Mouse (Mus musculus): ENCODE data around the gene Rgs16. TPM values are rescaled to one million over a fixed set of nuclear protein-coding genes. Genes with fewer than 3 reads are reported as not detected.

Gene Rgs16
- total and polyA plus RNA-seq, 3 experiments = not detected

- no peaks in the 10 kb centered on the region for H3K36me3 ChIP-seq (replicated peaks)
- no peak for DNase-seq (ENCODE audit: low spot score)
- ATAC-seq (ENCODE audit: extremely low read depth, insufficient number of reproducible peaks, low FRiP score, poor library complexity, severe bottlenecking) = no peak
- peaks cover 4% of the 10 kb centered on the region; the same call in 1 of the 2 replicates for H3K4me1 ChIP-seq (ENCODE audit: insufficient read depth, low read depth, low read length)
- H3K4me3 ChIP-seq (ENCODE audit: low read depth, low read length) = no peak overlapping the region
- H3K27me3 ChIP-seq (ENCODE audit: insufficient read depth, low read length) = peaks cover 10% of the 10 kb centered on the region; the same call in 1 of the 2 replicates
- no peaks in the 10 kb centered on the region for H3K9me3 ChIP-seq (replicated peaks)
- TF ChIP-seq GATA1 (IDR thresholded peaks at IDR 0.05; ENCODE audit: borderline replicate concordance, low read length) (no peak), CTCF (IDR thresholded peaks at IDR 0.05; ENCODE audit: low read depth, low read length) (no peak), TAL1 (conservative IDR thresholded peaks at IDR 0.05; ENCODE audit: low read depth, low read length) (no peak), GATA2 (IDR thresholded peaks at IDR 0.05; ENCODE audit: borderline replicate concordance, low read depth, low read length) (no peak)
These were observed 2.8 kb upstream of the Rgs16 start for GRCm38 (mm10) chr1:153737101-153738085.

GRCm38 (mm10) chr1:153739437-153740015, 623 bp upstream of the Rgs16 start:
- H3K27me3 ChIP-seq (ENCODE audit: insufficient read depth, low read length) = peaks cover 16% of the 10 kb centered on the region; the same call in 1 of the 2 replicates

GRCm38 (mm10) chr1:153740775-153741400, 739 bp downstream of the Rgs16 start:
- H3K4me1 ChIP-seq (ENCODE audit: insufficient read depth, low read depth, low read length) = peaks cover 4% of the 10 kb centered on the region; the same call in 1 of the 2 replicates
- no peaks in the 10 kb centered on the region for H3K9me3 ChIP-seq (replicated peaks)
- no peak overlapping the region for H3K4me3 ChIP-seq (ENCODE audit: low read depth, low read length)
- no peak for ATAC-seq (ENCODE audit: extremely low read depth, insufficient number of reproducible peaks, low FRiP score, poor library complexity, severe bottlenecking)
- TF ChIP-seq POLR2AphosphoS5 (IDR thresholded peaks at IDR 0.05; ENCODE audit: insufficient replicate concordance, low read depth, low read length) (no peak), GATA1 (IDR thresholded peaks at IDR 0.05; ENCODE audit: borderline replicate concordance, low read length) (no peak), GATA2 (IDR thresholded peaks at IDR 0.05; ENCODE audit: borderline replicate concordance, low read depth, low read length) (no peak), TAL1 (conservative IDR thresholded peaks at IDR 0.05; ENCODE audit: low read depth, low read length) (no peak), CTCF (IDR thresholded peaks at IDR 0.05; ENCODE audit: low read depth, low read length) (no peak)
- no peak for DNase-seq (ENCODE audit: low spot score)
- no peaks in the 10 kb centered on the region for H3K36me3 ChIP-seq (replicated peaks)
- peaks cover 16% of the 10 kb centered on the region; the same call in 1 of the 2 replicates for H3K27me3 ChIP-seq (ENCODE audit: insufficient read depth, low read length)

More at GRCm38 (mm10) chr1:153739437-153740015, 623 bp upstream of the Rgs16 start:
- no peaks in the 10 kb centered on the region for H3K9me3 ChIP-seq (replicated peaks)
- no peak overlapping the region for H3K4me3 ChIP-seq (ENCODE audit: low read depth, low read length)
- peaks cover 4% of the 10 kb centered on the region; the same call in 1 of the 2 replicates for H3K4me1 ChIP-seq (ENCODE audit: insufficient read depth, low read depth, low read length)
- TF ChIP-seq GATA2 (IDR thresholded peaks at IDR 0.05; ENCODE audit: borderline replicate concordance, low read depth, low read length) = no peak
- TF ChIP-seq GATA1 (IDR thresholded peaks at IDR 0.05; ENCODE audit: borderline replicate concordance, low read length) = no peak
- TF ChIP-seq TAL1 (conservative IDR thresholded peaks at IDR 0.05; ENCODE audit: low read depth, low read length) = no peak
- TF ChIP-seq CTCF (IDR thresholded peaks at IDR 0.05; ENCODE audit: low read depth, low read length) = no peak
- H3K36me3 ChIP-seq (replicated peaks) = no peaks in the 10 kb centered on the region
- ATAC-seq (ENCODE audit: extremely low read depth, insufficient number of reproducible peaks, low FRiP score, poor library complexity, severe bottlenecking) (no peak), DNase-seq (ENCODE audit: low spot score) (no peak)

GRCm38 (mm10) chr1:153741551-153742316, 1.6 kb downstream of the Rgs16 start:
- no peak for ATAC-seq (ENCODE audit: extremely low read depth, insufficient number of reproducible peaks, low FRiP score, poor library complexity, severe bottlenecking)

GRCm38 (mm10) chr1:153742374-153743155, 2.4 kb downstream of the Rgs16 start:
- peak; percentile 39 for DNase-seq (ENCODE audit: low spot score)
- peaks cover 19% of the 10 kb centered on the region; the same call in 1 of the 2 replicates for H3K27me3 ChIP-seq (ENCODE audit: insufficient read depth, low read length)
- H3K9me3 ChIP-seq (replicated peaks) = no peaks in the 10 kb centered on the region
- no peak overlapping the region for H3K4me3 ChIP-seq (ENCODE audit: low read depth, low read length)
- H3K4me1 ChIP-seq (ENCODE audit: insufficient read depth, low read depth, low read length) = peaks cover 12% of the 10 kb centered on the region; the same call in 1 of the 2 replicates
- ATAC-seq (ENCODE audit: extremely low read depth, insufficient number of reproducible peaks, low FRiP score, poor library complexity, severe bottlenecking) = no peak
- H3K36me3 ChIP-seq (replicated peaks) = no peaks in the 10 kb centered on the region
- no peak for TF ChIP-seq GATA1 (IDR thresholded peaks at IDR 0.05; ENCODE audit: borderline replicate concordance, low read length)
- peak; percentile 72 for TF ChIP-seq CTCF (IDR thresholded peaks at IDR 0.05; ENCODE audit: low read depth, low read length)
- TF ChIP-seq GATA2 (IDR thresholded peaks at IDR 0.05; ENCODE audit: borderline replicate concordance, low read depth, low read length) = no peak
- TF ChIP-seq TAL1 (conservative IDR thresholded peaks at IDR 0.05; ENCODE audit: low read depth, low read length) = no peak

More at GRCm38 (mm10) chr1:153741551-153742316, 1.6 kb downstream of the Rgs16 start:
- DNase-seq (ENCODE audit: low spot score) = no peak
- peaks cover 7% of the 10 kb centered on the region; the same call in 1 of the 2 replicates for H3K4me1 ChIP-seq (ENCODE audit: insufficient read depth, low read depth, low read length)
- no peaks in the 10 kb centered on the region for H3K9me3 ChIP-seq (replicated peaks)
- H3K36me3 ChIP-seq (replicated peaks) = no peaks in the 10 kb centered on the region
- TF ChIP-seq CTCF (IDR thresholded peaks at IDR 0.05; ENCODE audit: low read depth, low read length) (no peak), POLR2AphosphoS5 (IDR thresholded peaks at IDR 0.05; ENCODE audit: insufficient replicate concordance, low read depth, low read length) (no peak), TAL1 (conservative IDR thresholded peaks at IDR 0.05; ENCODE audit: low read depth, low read length) (no peak), GATA1 (IDR thresholded peaks at IDR 0.05; ENCODE audit: borderline replicate concordance, low read length) (no peak), GATA2 (IDR thresholded peaks at IDR 0.05; ENCODE audit: borderline replicate concordance, low read depth, low read length) (no peak)
- no peak overlapping the region for H3K4me3 ChIP-seq (ENCODE audit: low read depth, low read length)
- H3K27me3 ChIP-seq (ENCODE audit: insufficient read depth, low read length) = peaks cover 19% of the 10 kb centered on the region; the same call in 1 of the 2 replicates

Measured in G1E (cell line).